Mouse (Mus musculus) embryonic facial prominence, embryonic 10.5 days (tissue): Measurements from ENCODE around the gene Dgke. TPM values are rescaled to one million over a fixed set of nuclear protein-coding genes. Genes with fewer than 3 reads are reported as not detected.
A peak's percentile ranks its signal among the peaks of the same experiment; 100 is the strongest.

Source experiments
- DNase-seq: peaks from one replicate; pipeline ENCODE4 v3.0.0-alpha.2; 2017; ENCODE audit warnings: low spot score
- H3K27ac ChIP-seq: fragments of 300-500 bp; sonication (generic); replicated peaks from 2 replicates; pipeline ENCODE4 v1.5.1; 2016; ENCODE audit warnings: mild to moderate bottlenecking
- H3K27me3 ChIP-seq: fragments of 300-500 bp; sonication (generic); replicated peaks from 2 replicates; pipeline ENCODE4 v1.6.1; 2016; ENCODE audit warnings: low read depth, mild to moderate bottlenecking; ENCODE audit not compliant: poor library complexity, severe bottlenecking
- H3K36me3 ChIP-seq: fragments of 300-500 bp; sonication (generic); replicated peaks from 2 replicates; pipeline ENCODE4 v1.6.1; 2016; ENCODE audit warnings: mild to moderate bottlenecking, moderate library complexity
- H3K4me1 ChIP-seq: fragments of 300-500 bp; sonication (generic); 2 replicates; pipeline ENCODE4 v1.6.1; 2016
- H3K4me3 ChIP-seq: fragments of 300-500 bp; sonication (generic); 2 replicates; pipeline ENCODE4 v1.5.1; 2016; ENCODE audit warnings: mild to moderate bottlenecking, moderate library complexity
- H3K9me3 ChIP-seq: fragments of 300-500 bp; sonication (generic); 2 replicates; pipeline ENCODE4 v1.6.1; 2016; ENCODE audit warnings: mild to moderate bottlenecking
- WGBS: fragments of 180-500 bp; shearing (Covaris S2); methylation state at CpG from one replicate; pipeline ENCODE4 v1.1.7; 2016; 5-methylcytosine and 5-hydroxymethylcytosine counted together
- polyA plus RNA-seq: library from polyadenylated mRNA; unstranded; fragments of >200 nt; fragmentation: Nextera tagmentation; extraction: Ambion mirVana; gene quantifications from 2 replicates; pipeline ENCODE4 v1.2.1, GENCODE M21; 2016

The Dgke gene
- polyA plus RNA-seq, 1 experiment from 2014 or later, result 4.7 TPM

DNA sequence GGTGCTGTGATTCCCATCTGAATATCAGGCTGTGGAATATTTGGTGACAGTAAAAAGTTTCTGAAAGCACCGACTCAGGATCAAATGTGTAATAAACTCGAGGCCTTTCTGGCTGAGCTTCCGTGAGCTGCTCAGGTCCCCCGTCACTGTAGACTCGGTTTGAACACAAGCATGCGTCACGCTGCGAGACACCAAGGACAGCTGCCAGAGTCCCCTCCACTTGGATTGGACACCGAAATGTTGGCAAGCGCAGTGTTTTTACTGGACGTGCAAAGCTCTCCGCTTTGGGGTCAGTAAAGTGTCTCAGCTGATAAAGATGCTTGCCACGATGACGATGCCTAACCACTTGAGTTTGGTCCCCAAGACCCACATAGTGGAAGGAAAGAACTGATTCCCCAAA, 2.0 kb upstream of the Dgke start:
- WGBS, result 94% methylated on average over 14 of the region's 14 CpGs
- H3K4me3 ChIP-seq, result no peak overlapping the region
- no peak for DNase-seq

DNA sequence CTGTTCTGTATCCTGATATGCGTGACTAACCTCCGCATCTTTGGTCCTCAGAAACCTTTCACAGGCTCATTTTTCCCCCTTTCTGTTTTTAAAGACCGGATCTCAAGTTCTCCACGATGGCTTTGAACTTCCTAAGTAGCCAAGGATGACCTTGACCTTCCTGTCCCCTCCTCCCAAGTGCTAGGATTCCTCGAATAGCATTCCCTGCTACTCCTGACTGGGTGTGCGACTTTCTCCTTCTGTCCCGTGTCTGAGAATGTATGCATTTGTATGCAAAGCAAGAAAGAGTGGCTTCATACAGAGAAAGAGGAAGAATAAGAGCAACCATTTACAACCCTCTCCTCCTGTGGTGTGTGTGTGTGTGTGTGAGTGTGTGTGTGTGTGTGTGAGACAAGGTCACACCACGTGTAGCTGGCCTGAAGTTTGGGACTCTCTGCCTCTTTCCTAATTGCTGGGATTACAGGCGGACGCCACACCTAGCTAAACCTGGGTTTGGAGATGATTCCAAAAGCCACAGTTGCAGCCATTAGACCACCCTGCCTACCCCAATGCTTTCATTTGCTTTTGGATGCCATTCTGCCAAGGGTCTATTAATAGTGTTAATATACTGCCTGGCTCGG, 1.3 kb upstream of the Dgke start:
- no peak overlapping the region for H3K4me3 ChIP-seq
- H3K27ac ChIP-seq, result no peak overlapping the region
- H3K4me1 ChIP-seq, result peaks cover 10% of the 10 kb centered on the region
- 66% methylated on average over 11 of the region's 11 CpGs for WGBS
- no peaks in the 10 kb centered on the region for H3K9me3 ChIP-seq
- no peaks in the 10 kb centered on the region for H3K27me3 ChIP-seq
- no peaks in the 10 kb centered on the region for H3K36me3 ChIP-seq
- no peak for DNase-seq

More for the DNA sequence above, 2.0 kb upstream of the Dgke start:
- no peak overlapping the region for H3K27ac ChIP-seq
- no peaks in the 10 kb centered on the region for H3K27me3 ChIP-seq
- H3K9me3 ChIP-seq, result no peaks in the 10 kb centered on the region
- H3K4me1 ChIP-seq, result peaks cover 10% of the 10 kb centered on the region
- H3K36me3 ChIP-seq, result no peaks in the 10 kb centered on the region

DNA sequence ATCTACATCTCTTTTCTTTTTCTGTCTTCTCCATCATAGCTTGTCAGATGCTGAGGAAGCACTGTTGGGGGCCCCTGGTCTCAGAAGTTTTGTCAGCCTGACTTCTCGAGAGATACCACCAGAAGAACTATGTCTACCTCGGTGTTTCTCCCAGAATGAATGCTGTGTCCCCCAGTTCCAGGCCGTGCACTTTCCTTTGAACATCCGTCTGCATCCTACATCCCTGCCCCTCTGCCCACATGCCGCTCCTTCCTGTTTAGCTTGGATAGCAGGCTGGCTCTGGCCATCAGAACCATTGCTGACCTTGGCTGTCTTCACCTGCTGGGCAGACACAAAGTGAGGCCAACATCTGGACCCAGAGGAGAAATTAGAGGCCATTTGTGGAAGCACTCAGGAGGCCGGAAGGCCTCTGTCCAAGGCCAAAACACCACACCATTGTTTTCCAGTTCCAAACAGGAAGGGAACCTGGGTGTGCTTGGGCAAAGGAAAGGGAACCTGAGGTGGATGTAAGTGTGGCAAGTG, 712 bp upstream of the Dgke start:
- Histone ChIP-seq H3K27me3 (no peaks in the 10 kb centered on the region), H3K27ac (0 out of 2 replicates have a peak overlapping the region, but pooled peaks have one; percentile 16), H3K4me1 (peaks cover 10% of the 10 kb centered on the region), H3K36me3 (no peaks in the 10 kb centered on the region), H3K4me3 (no peak overlapping the region), H3K9me3 (no peaks in the 10 kb centered on the region)
- WGBS, result 69% methylated on average over 6 of the region's 6 CpGs
- no peak for DNase-seq

DNA sequence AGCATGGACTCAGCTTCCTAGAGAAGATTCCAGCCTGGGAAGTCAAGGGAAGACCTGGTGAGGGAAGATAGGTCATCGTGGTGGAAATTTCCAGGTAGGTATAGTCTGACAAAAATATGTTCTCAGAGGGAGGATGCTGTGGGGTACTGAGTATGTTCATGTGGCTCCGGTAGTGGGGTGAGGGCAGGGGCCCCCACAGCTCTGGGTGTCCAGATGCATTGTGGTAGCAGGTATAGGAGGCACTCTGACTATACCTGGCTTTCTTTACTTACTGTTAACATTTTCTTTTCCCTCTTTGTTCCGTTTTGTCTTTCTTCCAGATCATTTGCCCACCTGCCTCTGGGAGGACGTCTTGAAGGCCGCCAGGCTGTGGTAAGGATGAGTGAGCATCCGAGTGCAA, 524 bp downstream of the Dgke start:
- DNase-seq, result no peak
- WGBS, result 81% methylated on average over 6 of the region's 6 CpGs
- no peaks in the 10 kb centered on the region for H3K27me3 ChIP-seq
- H3K4me3 ChIP-seq, result no peak overlapping the region
- no peak overlapping the region for H3K27ac ChIP-seq
- peaks cover 10% of the 10 kb centered on the region for H3K4me1 ChIP-seq
- H3K36me3 ChIP-seq, result no peaks in the 10 kb centered on the region
- H3K9me3 ChIP-seq, result no peaks in the 10 kb centered on the region

DNA sequence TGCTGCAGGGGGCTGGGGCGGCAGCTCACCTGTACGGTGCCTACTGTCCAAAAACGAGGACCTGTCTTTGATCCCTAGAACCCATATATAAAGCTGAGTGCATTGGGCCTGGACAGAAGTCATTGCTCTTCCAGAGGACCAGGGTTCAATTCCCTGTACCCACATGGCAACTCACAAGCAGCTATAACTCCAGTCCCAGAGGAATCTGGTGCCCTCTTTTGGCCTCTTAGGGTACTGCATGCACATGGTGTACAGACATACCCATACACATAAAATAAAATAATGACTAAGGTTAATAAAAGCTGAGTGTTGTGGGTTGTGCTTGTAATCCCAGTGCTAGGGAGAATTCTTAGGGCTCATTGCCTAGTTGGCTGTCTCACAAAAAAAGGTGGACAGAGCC, 1.4 kb downstream of the Dgke start:
- Histone ChIP-seq H3K4me1 (peaks cover 10% of the 10 kb centered on the region), H3K36me3 (no peaks in the 10 kb centered on the region), H3K27ac (no peak overlapping the region), H3K4me3 (no peak overlapping the region), H3K27me3 (no peaks in the 10 kb centered on the region), H3K9me3 (no peaks in the 10 kb centered on the region)
- 97% methylated on average over 3 of the region's 3 CpGs for WGBS
- DNase-seq, result no peak

DNA sequence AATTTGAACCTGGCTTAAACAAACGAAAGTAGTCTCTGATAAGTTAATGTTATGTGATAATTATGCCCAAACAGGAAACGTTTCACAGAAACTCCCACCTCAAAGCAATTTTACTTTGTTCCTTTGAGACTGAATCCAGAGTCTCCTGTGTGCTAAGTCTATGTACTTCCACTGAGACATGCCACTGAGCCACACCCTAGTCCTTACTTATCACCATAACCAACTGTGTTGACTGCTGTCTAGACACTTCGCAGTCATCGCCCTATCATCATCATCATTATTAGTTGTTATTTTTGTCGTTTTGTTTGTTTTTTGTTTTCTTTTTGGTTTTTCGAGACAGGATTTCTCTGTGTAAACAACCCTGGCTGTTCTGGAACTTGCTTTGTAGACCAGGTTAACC, 2.3 kb downstream of the Dgke start:
- H3K9me3 ChIP-seq, result no peaks in the 10 kb centered on the region
- no peaks in the 10 kb centered on the region for H3K27me3 ChIP-seq
- no peak overlapping the region for H3K4me3 ChIP-seq
- no peak for DNase-seq
- peaks cover 19% of the 10 kb centered on the region for H3K4me1 ChIP-seq
- H3K27ac ChIP-seq, result no peak overlapping the region
- WGBS, result 82% methylated on average over 6 of the region's 6 CpGs
- H3K36me3 ChIP-seq, result no peaks in the 10 kb centered on the region

DNA sequence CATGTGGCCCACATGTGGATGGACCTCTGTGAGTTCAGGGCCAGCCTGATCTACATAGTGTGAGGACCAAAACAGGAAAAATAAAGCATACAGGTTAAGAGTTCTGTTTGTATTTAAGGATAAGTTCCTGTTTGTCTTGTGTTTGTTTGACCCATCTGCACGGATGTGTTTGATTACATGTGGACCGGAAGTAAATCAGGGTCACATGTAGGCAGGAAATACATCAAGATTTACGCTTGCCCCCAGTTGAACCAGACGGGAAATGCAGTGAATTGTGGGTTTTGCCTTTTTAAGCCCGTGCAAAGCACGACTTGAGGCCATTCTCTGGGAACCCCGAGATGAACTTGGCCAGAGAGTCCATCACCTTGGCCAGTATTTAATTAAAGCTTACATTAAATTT, 5.3 kb downstream of the Dgke start:
- Histone ChIP-seq H3K27me3 (no peaks in the 10 kb centered on the region), H3K4me3 (no peak overlapping the region), H3K27ac (no peak overlapping the region), H3K4me1 (peaks cover 21% of the 10 kb centered on the region), H3K36me3 (peaks cover 9% of the 10 kb centered on the region), H3K9me3 (no peaks in the 10 kb centered on the region)
- 86% methylated on average over 7 of the region's 7 CpGs for WGBS
- DNase-seq, result no peak

DNA sequence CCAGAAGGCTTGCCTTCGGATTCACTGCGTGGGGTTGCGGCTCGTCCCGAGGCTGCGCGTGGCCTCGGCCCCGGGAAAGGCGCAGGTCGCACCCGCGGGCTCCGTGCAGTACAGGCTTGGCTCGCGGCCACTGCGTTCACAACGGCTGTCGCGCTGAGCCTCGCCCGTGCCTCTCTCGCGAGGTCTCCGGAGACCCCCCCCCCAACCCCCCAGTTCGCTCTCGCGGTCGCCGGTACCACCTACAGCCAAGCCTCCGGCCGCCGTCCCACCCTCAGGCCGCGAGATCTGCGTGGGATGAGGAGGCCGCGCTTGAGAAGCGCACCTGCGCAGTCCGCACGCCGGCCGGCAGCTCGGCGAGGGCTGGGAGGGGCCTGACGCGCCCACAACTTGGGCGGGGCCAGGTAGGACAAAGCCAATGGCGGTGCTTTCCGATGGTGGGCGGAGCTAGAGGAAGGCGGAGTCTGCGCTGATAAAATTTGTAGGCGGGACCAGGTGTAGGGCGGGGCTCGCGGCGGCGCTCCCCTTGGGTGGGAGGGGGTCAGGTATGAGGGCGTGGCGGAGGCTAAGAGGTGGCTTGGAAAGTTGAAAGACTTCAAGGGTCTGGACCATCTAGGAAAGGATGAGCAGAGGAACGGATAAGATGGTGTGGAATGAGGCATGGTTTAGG, 6.1 kb downstream of the Dgke start:
- Histone ChIP-seq H3K4me1 (peaks cover 21% of the 10 kb centered on the region), H3K36me3 (peaks cover 13% of the 10 kb centered on the region), H3K27ac (peak overlapping the region; percentile 87), H3K4me3 (peak overlapping the region; percentile 94), H3K27me3 (no peaks in the 10 kb centered on the region), H3K9me3 (no peaks in the 10 kb centered on the region)
- WGBS, result under 1% methylated on average over 63 of the region's 63 CpGs
- peak; percentile 93 for DNase-seq

DNA sequence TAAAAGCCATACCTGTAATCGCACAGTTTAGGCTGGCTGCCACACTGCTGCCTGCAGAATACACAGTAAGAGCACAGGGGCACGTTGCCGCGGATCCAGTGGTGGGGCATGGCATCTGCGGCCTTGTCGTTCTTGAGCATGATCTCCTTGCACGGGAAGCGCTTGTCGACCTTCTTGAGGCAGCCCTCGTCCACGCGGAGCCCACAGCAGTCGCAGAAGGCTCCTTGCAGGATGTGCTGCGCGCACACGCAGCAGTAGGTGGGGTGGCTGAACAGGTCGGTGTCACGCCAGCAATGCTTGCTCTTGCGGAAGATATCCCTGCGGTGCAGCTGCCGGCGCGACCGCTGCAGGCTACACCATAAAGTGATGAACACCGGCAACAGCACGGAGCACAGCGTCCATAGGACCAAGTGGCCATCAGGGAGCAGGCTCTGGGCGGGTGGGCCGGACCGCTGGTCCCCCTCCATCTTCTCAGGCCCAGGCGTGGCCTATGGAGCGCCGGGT, 6.7 kb downstream of the Dgke start:
- H3K27ac ChIP-seq, result peak overlapping the region; percentile 87
- no peak for DNase-seq

DNA sequence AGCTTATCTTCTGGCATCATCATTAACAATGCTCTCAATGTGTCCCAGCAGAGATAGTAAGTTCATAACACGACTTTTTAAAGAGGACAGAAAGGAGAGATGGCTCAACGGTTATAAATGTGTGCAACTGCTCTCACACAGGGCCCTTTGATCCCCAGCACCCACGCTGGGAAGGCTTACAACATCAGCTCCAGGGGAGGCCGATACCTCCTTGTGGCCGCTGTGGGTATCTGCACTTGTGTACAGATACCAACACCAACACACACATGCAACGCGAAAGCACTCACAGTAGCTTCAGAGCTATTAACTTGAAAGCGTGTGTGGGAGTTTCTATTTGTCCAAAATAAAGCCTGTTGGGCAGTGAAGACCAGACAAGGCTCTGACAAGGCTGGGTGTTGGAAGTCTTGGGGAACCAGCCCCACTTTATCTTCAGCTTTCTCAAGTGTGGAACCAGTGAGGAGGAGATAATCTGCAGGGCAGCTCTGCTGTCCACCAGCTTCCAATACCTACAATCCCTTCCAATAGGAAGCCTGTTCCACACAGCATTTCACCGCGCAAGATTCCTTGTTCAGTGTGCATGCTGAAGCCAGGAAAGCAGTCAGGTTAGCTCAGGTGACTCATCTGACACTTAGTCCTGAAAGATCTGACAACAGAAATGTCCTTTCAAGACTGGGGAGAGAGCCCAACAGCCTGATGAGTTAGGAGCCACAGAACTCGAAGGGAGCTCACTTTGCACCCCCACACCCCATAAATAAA, 8.0 kb downstream of the Dgke start:
- peaks cover 21% of the 10 kb centered on the region for H3K4me1 ChIP-seq
- WGBS, result 78% methylated on average over 11 of the region's 11 CpGs
- peak overlapping the region; percentile 94 for H3K4me3 ChIP-seq

More for the DNA sequence above, 6.7 kb downstream of the Dgke start:
- Histone ChIP-seq H3K4me1 (peaks cover 21% of the 10 kb centered on the region), H3K9me3 (no peaks in the 10 kb centered on the region), H3K4me3 (peak overlapping the region; percentile 94), H3K36me3 (peaks cover 13% of the 10 kb centered on the region), H3K27me3 (no peaks in the 10 kb centered on the region)
- WGBS, result under 1% methylated on average over 33 of the region's 33 CpGs

DNA sequence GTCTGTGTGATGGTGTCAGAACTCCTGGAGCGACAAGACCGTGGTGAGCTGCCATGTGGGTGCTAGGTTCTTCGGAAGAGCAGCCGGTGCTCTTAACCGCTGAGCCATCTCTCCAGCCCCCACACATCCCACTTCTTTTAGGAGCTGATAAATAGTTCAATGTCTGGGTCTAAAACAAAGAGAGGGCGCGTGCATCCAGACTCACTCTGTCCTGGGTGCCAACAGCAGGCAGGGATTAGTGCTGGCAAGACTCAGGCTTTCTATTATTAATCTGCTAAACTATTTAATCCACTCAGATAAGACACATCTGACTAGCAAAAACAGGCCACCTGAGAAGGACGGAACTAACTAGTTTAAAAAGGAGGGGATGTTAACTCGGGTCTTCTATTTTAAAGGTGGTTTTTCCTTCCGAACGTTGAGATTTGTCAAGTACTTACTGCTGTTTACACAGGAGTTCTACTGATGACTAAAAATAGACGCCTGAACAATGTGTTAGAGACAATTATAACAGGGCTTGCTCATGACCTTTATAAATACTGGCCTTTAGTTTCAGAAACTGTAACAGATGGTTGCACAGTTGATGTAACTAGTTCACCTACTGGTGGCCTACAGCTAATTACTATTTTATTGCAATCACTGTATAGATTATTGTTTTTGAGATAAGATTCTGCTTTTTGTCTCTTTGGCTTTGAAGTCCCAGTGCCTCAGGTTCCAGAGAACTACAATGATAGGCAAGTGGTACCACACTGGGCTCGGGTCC, 10.5 kb downstream of the Dgke start:
- peaks cover 43% of the 10 kb centered on the region for H3K36me3 ChIP-seq
- 88% methylated on average over 13 of the region's 13 CpGs for WGBS

More for the DNA sequence above, 8.0 kb downstream of the Dgke start:
- no peaks in the 10 kb centered on the region for H3K27me3 ChIP-seq
- peak; percentile 37 for DNase-seq
- no peak overlapping the region for H3K27ac ChIP-seq
- no peaks in the 10 kb centered on the region for H3K9me3 ChIP-seq
- H3K36me3 ChIP-seq, result peaks cover 26% of the 10 kb centered on the region

DNA sequence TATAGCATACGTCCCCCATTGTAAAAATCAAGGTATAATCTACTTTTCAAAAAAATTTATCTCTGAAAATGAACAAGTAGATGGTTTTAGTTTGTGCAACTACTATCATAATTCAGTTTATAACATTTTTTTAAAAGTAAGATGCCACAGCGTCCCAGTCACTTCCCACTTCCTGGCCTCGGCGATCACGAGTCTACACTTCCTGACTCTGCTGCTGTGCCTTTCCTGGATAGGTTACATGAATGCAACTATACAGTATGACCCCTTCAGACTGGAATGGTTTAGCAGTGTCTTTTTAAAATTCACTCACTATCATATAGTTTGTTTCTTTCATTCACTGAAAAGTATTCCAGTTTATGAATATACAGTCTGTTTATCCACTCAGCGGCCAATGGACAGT, 14.9 kb downstream of the Dgke start:
- no peaks in the 10 kb centered on the region for H3K4me1 ChIP-seq
- no peaks in the 10 kb centered on the region for H3K9me3 ChIP-seq
- peaks cover 73% of the 10 kb centered on the region for H3K36me3 ChIP-seq
- no peak overlapping the region for H3K27ac ChIP-seq
- no peaks in the 10 kb centered on the region for H3K27me3 ChIP-seq
- 86% methylated on average over 6 of the region's 6 CpGs for whole genome bisulfite sequencing
- H3K4me3 ChIP-seq, result no peak overlapping the region
- DNase-seq, result no peak

More for the DNA sequence above, 10.5 kb downstream of the Dgke start:
- H3K4me1 ChIP-seq, result peaks cover 21% of the 10 kb centered on the region
- no peak overlapping the region for H3K27ac ChIP-seq
- no peaks in the 10 kb centered on the region for H3K9me3 ChIP-seq
- no peak for DNase-seq
- H3K4me3 ChIP-seq, result no peak overlapping the region
- H3K27me3 ChIP-seq, result no peaks in the 10 kb centered on the region
